Mouse (Mus musculus): Measurements from ENCODE around the gene Med28.

Med28 gene

DNA sequence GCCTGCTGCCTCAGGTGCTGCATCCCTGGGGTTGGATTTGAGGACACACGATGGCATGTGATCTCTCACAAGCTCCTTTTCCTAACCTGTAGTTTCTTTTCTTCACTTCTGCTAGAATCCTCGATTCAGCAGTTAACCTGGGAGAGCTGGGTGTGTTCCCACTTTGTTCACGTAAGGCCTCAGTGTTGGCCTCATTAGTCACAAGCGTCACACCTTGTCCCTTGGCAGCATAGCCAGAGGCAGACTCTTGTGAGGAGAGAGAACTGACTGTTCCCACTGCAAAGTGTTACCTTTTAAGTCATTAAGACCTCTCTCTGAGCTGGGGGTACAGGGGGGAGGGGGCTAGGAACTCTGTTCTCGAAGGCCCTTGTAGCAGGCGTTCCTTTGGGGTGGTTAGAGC lies 7.1 kb upstream of the Med28 start:
- no peak for DNase-seq (ENCODE audit: low spot score in 2 of 2)

- no peak for DNase-seq (ENCODE audit: low spot score in 2 of 2)
Observed at GRCm38 (mm10) chr5:45513511-45513910, 6.5 kb upstream of the Med28 start.

- DNase-seq (ENCODE audit: low spot score in 2 of 2), result no peak
Observed at GRCm38 (mm10) chr5:45514599-45514998, 5.4 kb upstream of the Med28 start.

- DNase-seq (ENCODE audit: low spot score in 2 of 2), result no peak
Observed at GRCm38 (mm10) chr5:45515151-45515743, 4.8 kb upstream of the Med28 start.

DNA sequence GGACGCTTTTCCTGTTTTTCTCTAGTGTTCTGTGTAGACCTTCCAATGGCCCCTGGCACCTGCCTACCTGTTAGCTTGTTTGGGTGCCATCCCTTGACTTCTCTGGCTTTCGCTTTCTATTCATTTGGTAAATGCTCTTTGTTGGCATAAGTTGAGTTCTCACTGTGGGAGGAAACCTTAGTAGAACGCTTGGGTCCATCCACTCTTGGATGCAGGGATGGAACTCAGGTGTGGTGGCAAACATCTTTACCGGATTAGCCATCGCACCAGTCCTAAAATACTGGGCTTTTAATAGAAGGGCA lies 731 bp downstream of the Med28 start:
- no peak for DNase-seq (ENCODE audit: low spot score in 2 of 2)

GRCm38 (mm10) chr5:45521601-45522000 lies 1.6 kb downstream of the Med28 start:
- DNase-seq (ENCODE audit: low spot score in 2 of 2), result no peak

GRCm38 (mm10) chr5:45525101-45525500 lies 5.1 kb downstream of the Med28 start:
- DNase-seq (ENCODE audit: low spot score in 2 of 2), result no peak

GRCm38 (mm10) chr5:45526338-45526737 lies 6.3 kb downstream of the Med28 start:
- DNase-seq (ENCODE audit: low spot score in 2 of 2), result no peak

GRCm38 (mm10) chr5:45529696-45530095 lies 9.7 kb downstream of the Med28 start:
- DNase-seq (ENCODE audit: low spot score in 2 of 2), result no peak

- peak in 1 of 2 experiments; percentile 60 for DNase-seq (ENCODE audit: low spot score in 2 of 2)
Observed at GRCm38 (mm10) chr5:45534319-45535098, 14.5 kb downstream of the Med28 start.

- DNase-seq (ENCODE audit: low spot score in 2 of 2), result no peak
Observed at GRCm38 (mm10) chr5:45535177-45535576, 15.1 kb downstream of the Med28 start.

GRCm38 (mm10) chr5:45539502-45539901 lies 19.5 kb downstream of the Med28 start:
- no peak for DNase-seq (ENCODE audit: low spot score in 2 of 2)

- DNase-seq (ENCODE audit: low spot score in 2 of 2), result no peak
Observed at GRCm38 (mm10) chr5:45543374-45543773, 23.3 kb downstream of the Med28 start.

DNA sequence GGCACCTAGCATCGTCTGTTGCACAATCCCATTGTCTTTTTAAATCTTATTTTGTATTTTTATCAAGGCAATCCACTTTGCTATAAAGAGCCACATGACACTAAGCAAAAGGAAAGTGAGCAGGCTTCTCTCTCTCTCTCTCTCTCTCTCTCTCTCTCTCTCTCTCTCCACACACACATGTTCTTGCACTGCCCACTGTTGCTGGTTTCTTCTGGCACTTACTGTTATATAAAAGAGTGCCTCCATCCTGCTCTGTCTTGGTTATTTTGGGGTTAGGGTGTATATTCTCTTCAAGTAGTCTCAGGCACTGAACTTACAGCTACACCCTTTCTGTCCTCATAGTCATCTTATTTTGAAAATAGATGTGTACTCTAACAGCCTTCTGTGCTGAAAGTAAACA lies 29.6 kb downstream of the Med28 start:
- DNase-seq (ENCODE audit: low spot score in 2 of 2), result no peak

- no peak for DNase-seq (ENCODE audit: low spot score in 2 of 2)
Observed at GRCm38 (mm10) chr5:45564054-45564453, 44.0 kb downstream of the Med28 start.

GRCm38 (mm10) chr5:45565829-45566228 lies 45.8 kb downstream of the Med28 start:
- DNase-seq (ENCODE audit: low spot score in 2 of 2), result no peak

DNA sequence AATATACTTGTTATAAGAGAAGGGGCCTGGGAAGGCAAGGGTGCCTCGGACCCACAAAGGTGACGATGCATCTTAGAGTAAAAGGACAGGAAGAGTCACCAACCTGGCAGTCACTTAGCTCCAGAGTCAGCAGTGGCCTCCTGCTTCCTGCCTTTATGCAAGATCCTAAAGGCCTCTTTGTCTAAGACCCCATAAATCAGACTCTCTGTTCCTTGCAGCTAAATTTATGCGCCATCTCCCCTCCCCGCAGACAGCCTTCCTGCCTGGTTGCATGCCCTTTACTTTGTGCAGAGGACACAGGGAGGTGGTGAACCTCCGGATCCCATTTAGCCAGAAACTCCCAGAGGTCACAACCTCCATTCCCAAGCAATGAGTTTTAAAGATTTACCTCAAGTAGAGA lies 52.8 kb downstream of the Med28 start:
- no peak for DNase-seq (ENCODE audit: low spot score in 2 of 2)

- DNase-seq (ENCODE audit: low spot score in 2 of 2), result no peak
Observed at GRCm38 (mm10) chr5:45576716-45577115, 56.7 kb downstream of the Med28 start.

DNA sequence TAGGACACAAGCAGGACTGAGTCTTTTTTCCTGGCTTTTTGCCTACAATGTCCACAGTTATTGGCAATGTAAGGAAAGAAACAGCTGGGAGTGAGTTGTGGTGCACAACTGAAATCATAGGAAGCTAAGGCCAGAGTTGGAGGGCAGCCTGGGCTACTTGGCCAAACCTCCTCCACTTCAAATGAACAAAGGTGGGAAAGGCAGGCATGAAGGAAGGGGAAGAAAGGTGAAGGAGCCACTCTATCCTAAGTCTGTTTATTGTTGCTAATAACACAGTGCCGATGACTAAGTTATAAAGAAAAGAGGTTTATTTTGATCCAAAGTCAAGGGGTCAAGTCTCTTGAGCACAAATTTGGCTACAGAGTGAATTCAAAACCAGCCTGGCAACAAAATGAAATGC lies 57.3 kb downstream of the Med28 start:
- DNase-seq (ENCODE audit: low spot score in 2 of 2), result no peak
